Mouse (Mus musculus) hindbrain, embryonic 11.5 days (tissue): ENCODE results near the gene Ugt1a10. TPM values are rescaled to one million over a fixed set of nuclear protein-coding genes. Genes with fewer than 3 reads are reported as not detected.

Source experiments
- ATAC-seq: fragments of 200-750 bp; cut with Nextera tagmentation; 2 replicates; pipeline ENCODE4 v1.8.0; 2017; ENCODE audit warnings: mild to moderate bottlenecking, moderate TSS enrichment, moderate library complexity; ENCODE audit not compliant: low FRiP score
- DNase-seq: peaks from one replicate; pipeline ENCODE4 v3.0.0-alpha.2; 2015; ENCODE audit warnings: low spot score
- H3K27ac ChIP-seq: fragments of 300-500 bp; sonication (generic); 2 replicates; pipeline ENCODE4 v1.5.1; 2014; ENCODE audit warnings: mild to moderate bottlenecking, low read depth, low read length
- H3K27me3 ChIP-seq: fragments of 300-500 bp; sonication (generic); 2 replicates; pipeline ENCODE4 v1.6.1; 2014; ENCODE audit warnings: mild to moderate bottlenecking, low read length, moderate library complexity, mixed read lengths; ENCODE audit not compliant: control insufficient read depth, insufficient read depth
- H3K36me3 ChIP-seq: fragments of 300-500 bp; sonication (generic); 2 replicates; pipeline ENCODE4 v1.6.1; 2014; ENCODE audit warnings: mild to moderate bottlenecking, low read length, moderate library complexity, mixed read lengths; ENCODE audit not compliant: control insufficient read depth, insufficient read depth
- H3K4me1 ChIP-seq: fragments of 300-500 bp; sonication (generic); replicated peaks from 2 replicates; pipeline ENCODE4 v1.6.1; 2014; ENCODE audit warnings: low read length, mixed read lengths; ENCODE audit not compliant: control insufficient read depth, insufficient read depth
- H3K4me2 ChIP-seq: fragments of 300-500 bp; sonication (generic); replicated peaks from 2 replicates; pipeline ENCODE4 v1.6.1; 2014; ENCODE audit warnings: mild to moderate bottlenecking, low read depth, low read length
- H3K4me3 ChIP-seq: fragments of 300-500 bp; sonication (generic); 2 replicates; pipeline ENCODE4 v1.5.1; 2014; ENCODE audit warnings: low read depth, low read length
- H3K9ac ChIP-seq: fragments of 300-500 bp; sonication (generic); 2 replicates; pipeline ENCODE4 v1.6.1; 2014; ENCODE audit warnings: low read depth, low read length
- H3K9me3 ChIP-seq: fragments of 300-500 bp; sonication (generic); 2 replicates; pipeline ENCODE4 v1.6.1; 2016; ENCODE audit warnings: low read length; ENCODE audit not compliant: control insufficient read depth
- WGBS: fragments of 180-500 bp; shearing (Covaris S2); extraction: QIAGEN DNeasy Blood & Tissue Kit; methylation state at CpG from one replicate; pipeline ENCODE4 v1.1.7; 2014; 5-methylcytosine and 5-hydroxymethylcytosine counted together
- polyA plus RNA-seq: library from polyadenylated mRNA; unstranded; fragments of >200 nt; fragmentation: Nextera tagmentation; extraction: Ambion mirVana; gene quantifications from 2 replicates; pipeline ENCODE4 v1.2.1, GENCODE M21; 2014

The Ugt1a10 gene
- polyA plus RNA-seq, 1 experiment from 2014 or later = not detected

GRCm38 (mm10) chr1:88225741-88226140 lies 170.6 kb downstream of the Ugt1a10 start:
- Histone ChIP-seq H3K36me3 (no peaks in the 10 kb centered on the region), H3K9ac (no peak overlapping the region), H3K27ac (no peak overlapping the region), H3K9me3 (peaks cover 58% of the 10 kb centered on the region), H3K4me1 (no peaks in the 10 kb centered on the region), H3K27me3 (no peaks in the 10 kb centered on the region), H3K4me3 (no peak overlapping the region), H3K4me2 (no peak overlapping the region)
- DNase-seq (no peak), ATAC-seq (no peak)

GRCm38 (mm10) chr1:88226670-88227379 lies 171.6 kb downstream of the Ugt1a10 start, which contains the start of gene Mroh2a:
Mroh2a (plus strand) TSS chr1:88226986.
- WGBS = 56% methylated on average over 5 of the region's 5 CpGs
- Histone ChIP-seq H3K27me3 (no peaks in the 10 kb centered on the region), H3K9me3 (peaks cover 69% of the 10 kb centered on the region), H3K4me1 (no peaks in the 10 kb centered on the region), H3K36me3 (no peaks in the 10 kb centered on the region), H3K4me3 (no peak within 1 kb of the TSS), H3K9ac (no peak within 1 kb of the TSS), H3K4me2 (no peak within 1 kb of the TSS), H3K27ac (no peak within 1 kb of the TSS)
- DNase-seq (no peak), ATAC-seq (no peak)

DNA sequence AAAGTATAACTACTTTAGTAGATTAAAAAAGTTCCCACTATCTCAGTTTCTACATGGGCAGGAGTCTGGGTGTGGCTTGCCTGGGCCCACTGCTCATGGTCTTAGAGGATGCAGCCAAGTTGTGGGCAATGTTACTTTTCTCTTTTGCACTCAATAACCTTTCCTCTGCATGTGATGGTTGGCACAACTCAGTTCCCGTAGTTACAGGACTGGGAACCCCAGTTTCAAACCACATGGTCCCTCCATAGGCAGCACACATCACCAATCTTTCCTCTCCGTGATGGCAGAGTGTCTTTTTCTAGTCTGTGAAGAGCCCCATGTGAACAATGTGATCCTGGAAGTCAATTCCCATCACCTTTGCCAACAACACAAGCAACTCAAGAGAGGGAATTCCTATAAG lies 172.3 kb downstream of the Ugt1a10 start:
- no peaks in the 10 kb centered on the region for H3K4me1 ChIP-seq
- H3K9me3 ChIP-seq = peaks cover 72% of the 10 kb centered on the region
- 57% methylated on average over 2 of the region's 2 CpGs for WGBS
- H3K4me3 ChIP-seq = no peak overlapping the region
- ATAC-seq (no peak), DNase-seq (no peak)
- no peak overlapping the region for H3K9ac ChIP-seq
- no peaks in the 10 kb centered on the region for H3K36me3 ChIP-seq
- no peak overlapping the region for H3K4me2 ChIP-seq
- no peaks in the 10 kb centered on the region for H3K27me3 ChIP-seq
- H3K27ac ChIP-seq = no peak overlapping the region

DNA sequence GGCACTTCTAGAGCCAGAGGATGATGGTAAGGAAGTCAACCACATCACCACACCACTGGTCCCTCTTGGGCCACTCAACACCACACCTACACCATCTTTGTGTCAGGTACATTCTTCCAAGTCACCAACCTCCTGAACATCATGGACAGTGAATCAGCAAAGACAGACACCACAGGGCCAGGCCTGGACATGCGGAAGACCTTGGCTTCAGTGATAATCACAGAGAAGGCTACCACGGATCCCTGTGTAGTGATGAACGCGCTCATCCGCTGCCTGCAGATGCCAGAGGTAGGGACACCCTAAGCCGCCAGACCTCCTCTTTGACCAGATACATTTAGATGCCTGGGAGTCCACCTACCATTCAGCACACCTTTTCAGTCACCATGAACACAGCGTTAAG lies 172.9 kb downstream of the Ugt1a10 start:
- WGBS = 73% methylated on average over 7 of the region's 7 CpGs
- H3K4me2 ChIP-seq = no peak overlapping the region
- H3K27ac ChIP-seq = no peak overlapping the region
- ATAC-seq (no peak), DNase-seq (no peak)
- no peaks in the 10 kb centered on the region for H3K36me3 ChIP-seq
- no peak overlapping the region for H3K4me3 ChIP-seq
- no peak overlapping the region for H3K9ac ChIP-seq
- H3K4me1 ChIP-seq = no peaks in the 10 kb centered on the region
- H3K27me3 ChIP-seq = no peaks in the 10 kb centered on the region
- peaks cover 78% of the 10 kb centered on the region for H3K9me3 ChIP-seq

DNA sequence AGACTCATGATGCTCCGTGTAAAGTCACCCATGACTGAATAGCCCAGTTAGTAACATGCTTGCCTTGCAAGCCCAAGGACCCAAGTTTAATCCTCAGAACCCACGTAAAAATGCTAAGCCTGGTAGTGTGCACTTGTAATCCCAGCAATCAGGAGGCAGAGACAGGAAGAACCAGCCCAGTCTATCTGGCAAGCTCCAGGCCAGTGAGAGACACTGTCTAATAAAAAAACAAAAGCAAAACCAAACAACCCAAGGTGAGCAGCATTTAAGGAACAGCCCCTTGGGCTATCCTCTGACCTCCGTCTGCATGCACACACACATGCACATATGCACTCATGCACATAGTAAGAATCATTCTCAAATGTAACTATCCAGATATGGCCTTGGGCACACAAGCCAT lies 174.4 kb downstream of the Ugt1a10 start:
- ATAC-seq (peak; percentile 1; the same call in 1 of the 2 replicates), DNase-seq (no peak)
- H3K4me3 ChIP-seq = no peak overlapping the region
- H3K27ac ChIP-seq = no peak overlapping the region
- no peak overlapping the region for H3K4me2 ChIP-seq
- H3K27me3 ChIP-seq = no peaks in the 10 kb centered on the region
- H3K4me1 ChIP-seq = no peaks in the 10 kb centered on the region
- H3K9ac ChIP-seq = no peak overlapping the region
- H3K36me3 ChIP-seq = no peaks in the 10 kb centered on the region
- WGBS = 78% methylated on average over 3 of the region's 3 CpGs
- H3K9me3 ChIP-seq = peaks cover 93% of the 10 kb centered on the region

GRCm38 (mm10) chr1:88229986-88230385 lies 174.8 kb downstream of the Ugt1a10 start:
- Histone ChIP-seq H3K27me3 (no peaks in the 10 kb centered on the region), H3K36me3 (no peaks in the 10 kb centered on the region), H3K9me3 (peaks cover 97% of the 10 kb centered on the region), H3K4me1 (no peaks in the 10 kb centered on the region), H3K27ac (no peak overlapping the region), H3K9ac (no peak overlapping the region), H3K4me3 (no peak overlapping the region), H3K4me2 (no peak overlapping the region)
- WGBS = 87% methylated on average over 5 of the region's 5 CpGs
- no peak for DNase-seq
- peak; percentile 4; the same call in 1 of the 2 replicates for ATAC-seq

DNA sequence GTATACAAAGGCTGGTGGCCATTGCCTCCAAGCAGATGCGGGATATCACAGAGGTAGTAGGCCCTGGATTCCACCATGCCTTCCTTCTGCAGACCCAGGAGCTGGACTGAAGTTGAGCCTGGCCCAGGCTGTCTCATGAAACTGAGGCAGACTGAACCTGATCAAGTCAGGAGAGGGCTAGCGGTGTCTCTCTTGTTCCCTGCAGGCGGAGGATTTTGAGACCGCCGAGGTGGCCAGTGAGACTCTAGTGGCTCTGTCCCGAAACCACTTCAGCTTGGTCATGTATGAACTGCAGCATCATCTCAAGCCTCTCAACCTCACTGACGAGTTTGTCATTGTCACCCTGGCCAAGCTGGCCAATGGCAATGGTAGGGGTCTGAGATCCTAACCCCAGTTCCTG lies 175.2 kb downstream of the Ugt1a10 start:
- no peaks in the 10 kb centered on the region for H3K4me1 ChIP-seq
- ATAC-seq (no peak; the same call in 1 of the 2 replicates), DNase-seq (no peak)
- peaks cover 99% of the 10 kb centered on the region for H3K9me3 ChIP-seq
- H3K9ac ChIP-seq = no peak overlapping the region
- no peak overlapping the region for H3K4me3 ChIP-seq
- H3K4me2 ChIP-seq = no peak overlapping the region
- no peaks in the 10 kb centered on the region for H3K27me3 ChIP-seq
- 75% methylated on average over 7 of the region's 7 CpGs for WGBS
- H3K27ac ChIP-seq = no peak overlapping the region
- no peaks in the 10 kb centered on the region for H3K36me3 ChIP-seq

GRCm38 (mm10) chr1:88230981-88231802 lies 176.0 kb downstream of the Ugt1a10 start:
- Histone ChIP-seq H3K4me2 (no peak overlapping the region), H3K9me3 (peaks cover 99% of the 10 kb centered on the region), H3K27ac (no peak overlapping the region), H3K27me3 (no peaks in the 10 kb centered on the region), H3K4me3 (no peak overlapping the region), H3K4me1 (no peaks in the 10 kb centered on the region), H3K9ac (no peak overlapping the region), H3K36me3 (no peaks in the 10 kb centered on the region)
- DNase-seq (no peak), ATAC-seq (no peak)
- WGBS = 78% methylated on average over 6 of the region's 6 CpGs
